Mouse (Mus musculus): ENCODE data around the gene Bnipl. TPM values are rescaled to one million over a fixed set of nuclear protein-coding genes. Genes with fewer than 3 reads are reported as not detected.

The Bnipl gene
- polyA plus RNA-seq, 1 experiment from 2014 or later: 0.22 TPM

Other genes starting within 250 kb of the Bnipl start
- gene Zfp687, start 235.7 kb downstream of the Bnipl start, polyA plus RNA-seq (2015; fragmentation: Nextera tagmentation; extraction: Ambion mirVana): 20.7 and 21.2 TPM in 2 replicates
- 277 and 284 TPM in 2 replicates for gene Psmd4, start 208.6 kb downstream of the Bnipl start, polyA plus RNA-seq (2015; fragmentation: Nextera tagmentation; extraction: Ambion mirVana)
- gene Pip5k1a, start 144.3 kb downstream of the Bnipl start, polyA plus RNA-seq (2015; fragmentation: Nextera tagmentation; extraction: Ambion mirVana): 17.2 and 17.4 TPM in 2 replicates
- gene Vps72, start 140.2 kb downstream of the Bnipl start, polyA plus RNA-seq (2015; fragmentation: Nextera tagmentation; extraction: Ambion mirVana): 212 and 216 TPM in 2 replicates
- 1.7 and 2.0 TPM in 2 replicates for gene Tmod4, start 126.7 kb downstream of the Bnipl start, polyA plus RNA-seq (2015; fragmentation: Nextera tagmentation; extraction: Ambion mirVana)
- 89.8 and 90.0 TPM in 2 replicates for gene Scnm1, start 117.2 kb downstream of the Bnipl start, polyA plus RNA-seq (2015; fragmentation: Nextera tagmentation; extraction: Ambion mirVana)
- gene Lysmd1, start 117.1 kb downstream of the Bnipl start, polyA plus RNA-seq (2015; fragmentation: Nextera tagmentation; extraction: Ambion mirVana): 48.9 and 52.1 TPM in 2 replicates
- gene Tnfaip8l2, start 108.8 kb downstream of the Bnipl start, polyA plus RNA-seq (2015; fragmentation: Nextera tagmentation; extraction: Ambion mirVana): 3.0 and 3.6 TPM in 2 replicates
- gene Sema6c, start 90.7 kb downstream of the Bnipl start, polyA plus RNA-seq (2015; fragmentation: Nextera tagmentation; extraction: Ambion mirVana): 33.1 and 42.6 TPM in 2 replicates
- gene Gabpb2, start 33.3 kb downstream of the Bnipl start, polyA plus RNA-seq (2015; fragmentation: Nextera tagmentation; extraction: Ambion mirVana): 3.4 and 3.7 TPM in 2 replicates
- gene Cdc42se1, start 22.5 kb downstream of the Bnipl start, polyA plus RNA-seq (2015; fragmentation: Nextera tagmentation; extraction: Ambion mirVana): 49.3 and 58.5 TPM in 2 replicates
- 358 and 361 TPM in 2 replicates for gene Mllt11, start 19.0 kb downstream of the Bnipl start, polyA plus RNA-seq (2015; fragmentation: Nextera tagmentation; extraction: Ambion mirVana)
- 0.11 and 0.19 TPM in 2 replicates for gene Gm128, start 9.6 kb downstream of the Bnipl start, polyA plus RNA-seq (2015; fragmentation: Nextera tagmentation; extraction: Ambion mirVana)
- gene Mindy1, start 30.2 kb upstream of the Bnipl start, polyA plus RNA-seq (2015; fragmentation: Nextera tagmentation; extraction: Ambion mirVana): 43.0 and 43.7 TPM in 2 replicates
- 67.9 and 76.9 TPM in 2 replicates for gene Prune1, start 30.9 kb upstream of the Bnipl start, polyA plus RNA-seq (2015; fragmentation: Nextera tagmentation; extraction: Ambion mirVana)
- gene Anxa9, start 56.0 kb upstream of the Bnipl start, polyA plus RNA-seq (2015; fragmentation: Nextera tagmentation; extraction: Ambion mirVana): 0.33 and 0.56 TPM in 2 replicates
- gene Cers2, start 63.6 kb upstream of the Bnipl start, polyA plus RNA-seq (2015; fragmentation: Nextera tagmentation; extraction: Ambion mirVana): 97.6 and 97.8 TPM in 2 replicates
- 43.4 and 45.4 TPM in 2 replicates for gene Setdb1, start 106.0 kb upstream of the Bnipl start, polyA plus RNA-seq (2015; fragmentation: Nextera tagmentation; extraction: Ambion mirVana)
- gene 4930558C23Rik, start 151.6 kb upstream of the Bnipl start, polyA plus RNA-seq (2015; fragmentation: Nextera tagmentation; extraction: Ambion mirVana): not detected in 2 replicates
- 17.7 and 19.7 TPM in 2 replicates for gene Arnt, start 183.2 kb upstream of the Bnipl start, polyA plus RNA-seq (2015; fragmentation: Nextera tagmentation; extraction: Ambion mirVana)
- gene Ctsk, start 248.1 kb upstream of the Bnipl start, polyA plus RNA-seq (2015; fragmentation: Nextera tagmentation; extraction: Ambion mirVana): 6.5 and 8.0 TPM in 2 replicates